ENCODE assay signal across 10 mouse cellular contexts in the genomic region with DNA sequence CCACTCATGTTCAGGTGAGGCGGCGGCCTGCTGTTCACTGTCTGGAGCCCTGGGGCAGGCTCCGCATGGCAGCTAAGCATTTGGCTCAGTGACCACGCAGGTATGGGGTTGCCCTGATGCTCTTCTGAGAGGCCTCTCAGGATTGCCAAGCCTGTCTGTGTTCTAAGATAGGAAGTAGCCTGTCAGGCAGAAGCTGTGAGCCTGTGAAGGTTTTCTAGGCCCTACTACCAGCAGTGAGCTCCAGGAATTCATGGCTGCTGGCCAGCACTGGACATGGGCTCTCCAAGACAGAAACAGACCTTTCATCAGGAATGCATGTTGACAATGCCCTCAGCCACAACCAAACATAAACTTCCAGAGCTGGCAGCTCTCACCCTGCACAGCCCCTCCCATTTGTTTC. TPM values are rescaled to one million over a fixed set of nuclear protein-coding genes. Genes with fewer than 3 reads are reported as not detected.
DNase-seq lines count a peak whose midpoint lies in the region; ATAC-seq and TF ChIP-seq lines count a peak whose summit lies in the region.
"Had no signal": no experiment of that assay in that cellular context is flagged by ENCODE, and none has a peak within 500 bp of the region (broad histone marks: within the 10 kb centered on the region; RNA-seq: fewer than 3 reads in every experiment).

No protein-coding gene starts in this region.

- WGBS in hindbrain, embryonic 12.5 days: 88% methylated on average over 4 of the region's 4 CpGs
- 88% methylated on average over 4 of the region's 4 CpGs for WGBS in hindbrain, embryonic 10.5 days
- WGBS in heart, embryonic 14.5 days: 29% methylated on average over 4 of the region's 4 CpGs
- 84% methylated on average over 4 of the region's 4 CpGs for WGBS in lung, embryonic 14.5 days
- whole genome bisulfite sequencing in forebrain, embryonic 11.5 days: 86% methylated on average over 4 of the region's 4 CpGs

- peak overlapping the region; percentile 48 for H3K27ac ChIP-seq in hindbrain, embryonic 12.5 days
- no peak overlapping the region for H3K27ac ChIP-seq in hindbrain, embryonic 10.5 days
- peak overlapping the region; percentile 61 to 67 for H3K27ac ChIP-seq in heart, embryonic 14.5 days (replicated peaks in 1 of 2; ENCODE audit: control insufficient read depth in 1 of 2, insufficient read depth in 1 of 2, low read depth in 2 of 2, low read length in 2 of 2)
- no peak overlapping the region; the same call in 1 of the 2 replicates for H3K27ac ChIP-seq in lung, embryonic 14.5 days (ENCODE audit: low read depth)
- no peak overlapping the region for H3K27ac ChIP-seq in forebrain, embryonic 11.5 days (ENCODE audit: low read depth, low read length)
- H3K27ac ChIP-seq: limb, embryonic 13.5 days had no signal

- H3K9ac ChIP-seq in hindbrain, embryonic 12.5 days: no peak overlapping the region
- H3K9ac ChIP-seq in heart, embryonic 14.5 days (ENCODE audit: low read length): peak overlapping the region; percentile 14; the same call in 1 of the 2 replicates
- no peak overlapping the region for H3K9ac ChIP-seq in lung, embryonic 14.5 days
- H3K9ac ChIP-seq in forebrain, embryonic 11.5 days (ENCODE audit: low read length): no peak overlapping the region

- no peak for DNase-seq in hindbrain, embryonic 10.5 days (ENCODE audit: low spot score)
- DNase-seq in NIH3T3 (ENCODE audit: low read depth): peak; percentile 66
- peak; percentile 35 for DNase-seq in lung, embryonic 14.5 days
- DNase-seq in forebrain, embryonic 11.5 days (ENCODE audit: low spot score): no peak
- no peak for DNase-seq in layer of hippocampus, postnatal 10 days (ENCODE audit: low spot score in 2 of 2)
- DNase-seq: retina, postnatal 1 day had no signal

- H3K4me2 ChIP-seq in hindbrain, embryonic 12.5 days (replicated peaks): no peak overlapping the region
- peak overlapping the region; percentile 23; the same call in 1 of the 2 replicates for H3K4me2 ChIP-seq in heart, embryonic 14.5 days (ENCODE audit: low read length)
- no peak overlapping the region for H3K4me2 ChIP-seq in lung, embryonic 14.5 days
- H3K4me2 ChIP-seq in forebrain, embryonic 11.5 days (ENCODE audit: low read depth, low read length, severe bottlenecking): no peak overlapping the region
- H3K4me2 ChIP-seq: limb, embryonic 13.5 days had no signal

- H3K4me3 ChIP-seq in hindbrain, embryonic 12.5 days: no peak overlapping the region
- no peak overlapping the region for H3K4me3 ChIP-seq in hindbrain, embryonic 10.5 days
- no peak overlapping the region for H3K4me3 ChIP-seq in heart, embryonic 14.5 days (ENCODE audit: control insufficient read depth in 1 of 2, insufficient read depth in 1 of 2, low read depth in 1 of 2, low read length in 2 of 2)
- no peak overlapping the region for H3K4me3 ChIP-seq in lung, embryonic 14.5 days (ENCODE audit: low read depth, low read length)
- H3K4me3 ChIP-seq in forebrain, embryonic 11.5 days (ENCODE audit: low read depth, low read length): no peak overlapping the region
- H3K4me3 ChIP-seq: limb, embryonic 13.5 days; myocyte had no signal

- peaks cover 63% of the 10 kb centered on the region for H3K36me3 ChIP-seq in hindbrain, embryonic 12.5 days
- peaks cover 90% of the 10 kb centered on the region for H3K36me3 ChIP-seq in hindbrain, embryonic 10.5 days
- H3K36me3 ChIP-seq in heart, embryonic 14.5 days (ENCODE audit: control insufficient read depth, insufficient read depth, low read length): peaks cover 54% of the 10 kb centered on the region
- peaks cover 45% of the 10 kb centered on the region for H3K36me3 ChIP-seq in lung, embryonic 14.5 days (ENCODE audit: insufficient read depth)
- H3K36me3 ChIP-seq in forebrain, embryonic 11.5 days (ENCODE audit: control insufficient read depth, insufficient read depth, low read length): no peaks in the 10 kb centered on the region; the same call in 1 of the 2 replicates

- H3K4me1 ChIP-seq in hindbrain, embryonic 12.5 days: 0 out of 2 replicates have a peak, but pooled peaks cover 4% of the 10 kb centered on the region
- H3K4me1 ChIP-seq in hindbrain, embryonic 10.5 days (replicated peaks): peaks cover 14% of the 10 kb centered on the region; the same call in 1 of the 2 replicates
- peaks cover 18 to 26% of the 10 kb centered on the region in 2 experiments for H3K4me1 ChIP-seq in heart, embryonic 14.5 days (ENCODE audit: control insufficient read depth in 2 of 2, insufficient read depth in 2 of 2, low read length in 2 of 2)
- no peaks in the 10 kb centered on the region for H3K4me1 ChIP-seq in lung, embryonic 14.5 days (ENCODE audit: insufficient read depth)
- no peaks in the 10 kb centered on the region for H3K4me1 ChIP-seq in forebrain, embryonic 11.5 days (replicated peaks; ENCODE audit: control insufficient read depth, insufficient read depth, low read length)

- no peak for ATAC-seq in hindbrain, embryonic 12.5 days (ENCODE audit: low FRiP score)
- ATAC-seq in heart, embryonic 14.5 days (ENCODE audit: insufficient number of reproducible peaks, insufficient read depth, low FRiP score, low read depth): peak; percentile 70
- ATAC-seq in lung, embryonic 14.5 days (ENCODE audit: insufficient read depth): no peak
- ATAC-seq in forebrain, embryonic 11.5 days (replicated peaks; ENCODE audit: low FRiP score): no peak

- no peaks in the 10 kb centered on the region for H3K9me3 ChIP-seq in hindbrain, embryonic 12.5 days (replicated peaks)
- H3K9me3 ChIP-seq in hindbrain, embryonic 10.5 days: no peaks in the 10 kb centered on the region
- no peaks in the 10 kb centered on the region for H3K9me3 ChIP-seq in heart, embryonic 14.5 days (ENCODE audit: control insufficient read depth, low read length)
- H3K9me3 ChIP-seq in lung, embryonic 14.5 days (ENCODE audit: low read depth, low read length): no peaks in the 10 kb centered on the region
- H3K9me3 ChIP-seq in forebrain, embryonic 11.5 days (ENCODE audit: control insufficient read depth, low read length): no peaks in the 10 kb centered on the region
- H3K9me3 ChIP-seq: limb, embryonic 13.5 days had no signal

- H3K27me3 ChIP-seq in hindbrain, embryonic 12.5 days: no peaks in the 10 kb centered on the region
- H3K27me3 ChIP-seq in hindbrain, embryonic 10.5 days (ENCODE audit: insufficient read depth, poor library complexity, severe bottlenecking): no peaks in the 10 kb centered on the region
- H3K27me3 ChIP-seq in heart, embryonic 14.5 days (ENCODE audit: control insufficient read depth, insufficient read depth, low read length): no peaks in the 10 kb centered on the region
- H3K27me3 ChIP-seq in lung, embryonic 14.5 days (ENCODE audit: insufficient read depth, low read length): no peaks in the 10 kb centered on the region
- no peaks in the 10 kb centered on the region for H3K27me3 ChIP-seq in forebrain, embryonic 11.5 days (ENCODE audit: control insufficient read depth, insufficient read depth, low read length)

- TF ChIP-seq CTCF in lung, embryonic 14.5 days (IDR thresholded peaks at IDR 0.05; ENCODE audit: low read depth): no peak

RNA-seq across cellular contexts. Expression of gene Ndufaf8, which starts 13.4 kb away (rescaled TPM):
- 45.8 and 52.7 TPM in 2 replicates for polyA plus RNA-seq in hindbrain, embryonic 12.5 days (2016; fragmentation: Nextera tagmentation; extraction: Ambion mirVana)
- 86.4 and 92.2 TPM in 2 replicates for polyA plus RNA-seq in hindbrain, embryonic 10.5 days (2016; fragmentation: Nextera tagmentation; extraction: Ambion mirVana)
- polyA plus RNA-seq in heart, embryonic 14.5 days (2014; fragmentation: Nextera tagmentation; extraction: Ambion mirVana): 119 and 121 TPM in 2 replicates
- 76.7 and 88.6 TPM in 2 replicates for polyA plus RNA-seq in lung, embryonic 14.5 days (2014; fragmentation: Nextera tagmentation; extraction: Ambion mirVana)
- 65.2 and 69.9 TPM in 2 replicates for polyA plus RNA-seq in forebrain, embryonic 11.5 days (2014; fragmentation: Nextera tagmentation; extraction: Ambion mirVana)
- 10 to 100 TPM; 36.4 to 37.3 TPM for total RNA-seq in layer of hippocampus, postnatal 10 days (2021)

RNA-seq across cellular contexts. Expression of gene Tepsin, which starts 13.6 kb away (rescaled TPM):
- polyA plus RNA-seq in hindbrain, embryonic 12.5 days (2016; fragmentation: Nextera tagmentation; extraction: Ambion mirVana): 17.3 and 22.0 TPM in 2 replicates
- 21.4 and 25.3 TPM in 2 replicates for polyA plus RNA-seq in hindbrain, embryonic 10.5 days (2016; fragmentation: Nextera tagmentation; extraction: Ambion mirVana)
- 11.7 and 13.9 TPM in 2 replicates for polyA plus RNA-seq in heart, embryonic 14.5 days (2014; fragmentation: Nextera tagmentation; extraction: Ambion mirVana)
- polyA plus RNA-seq in lung, embryonic 14.5 days (2014; fragmentation: Nextera tagmentation; extraction: Ambion mirVana): 13.4 and 17.1 TPM in 2 replicates
- 22.0 and 24.8 TPM in 2 replicates for polyA plus RNA-seq in forebrain, embryonic 11.5 days (2014; fragmentation: Nextera tagmentation; extraction: Ambion mirVana)
- 10 to 100 TPM; 19.3 to 19.7 TPM for total RNA-seq in layer of hippocampus, postnatal 10 days (2021)

RNA-seq across cellular contexts. Expression of gene Cep131, which starts 25.5 kb away (rescaled TPM):
- 39.5 and 47.3 TPM in 2 replicates for polyA plus RNA-seq in hindbrain, embryonic 12.5 days (2016; fragmentation: Nextera tagmentation; extraction: Ambion mirVana)
- polyA plus RNA-seq in hindbrain, embryonic 10.5 days (2016; fragmentation: Nextera tagmentation; extraction: Ambion mirVana): 39.6 and 45.4 TPM in 2 replicates
- polyA plus RNA-seq in heart, embryonic 14.5 days (2014; fragmentation: Nextera tagmentation; extraction: Ambion mirVana): 11.6 and 12.1 TPM in 2 replicates
- polyA plus RNA-seq in lung, embryonic 14.5 days (2014; fragmentation: Nextera tagmentation; extraction: Ambion mirVana): 22.1 and 27.3 TPM in 2 replicates
- polyA plus RNA-seq in forebrain, embryonic 11.5 days (2014; fragmentation: Nextera tagmentation; extraction: Ambion mirVana): 50.1 and 51.9 TPM in 2 replicates
- 10 to 100 TPM; 44.3 to 53.4 TPM for total RNA-seq in layer of hippocampus, postnatal 10 days (2021)

RNA-seq across cellular contexts. Expression of gene Slc38a10, which starts 39.0 kb away (rescaled TPM):
- polyA plus RNA-seq in hindbrain, embryonic 12.5 days (2016; fragmentation: Nextera tagmentation; extraction: Ambion mirVana): 121 and 125 TPM in 2 replicates
- polyA plus RNA-seq in hindbrain, embryonic 10.5 days (2016; fragmentation: Nextera tagmentation; extraction: Ambion mirVana): 99.1 and 114 TPM in 2 replicates
- polyA plus RNA-seq in heart, embryonic 14.5 days (2014; fragmentation: Nextera tagmentation; extraction: Ambion mirVana): 68.8 and 74.1 TPM in 2 replicates
- polyA plus RNA-seq in lung, embryonic 14.5 days (2014; fragmentation: Nextera tagmentation; extraction: Ambion mirVana): 77.2 and 83.9 TPM in 2 replicates
- polyA plus RNA-seq in forebrain, embryonic 11.5 days (2014; fragmentation: Nextera tagmentation; extraction: Ambion mirVana): 58.3 and 68.2 TPM in 2 replicates
- 100 to 1,000 TPM; 107 to 123 TPM for total RNA-seq in layer of hippocampus, postnatal 10 days (2021)

Comparison
In these comparisons a context has a peak if more than half of its experiments do, and no peak if none do; other contexts are left out.
1. H3K27ac ChIP-seq: peak in hindbrain, embryonic 12.5 days (single experiment) and heart, embryonic 14.5 days (2 of 2); none in hindbrain, embryonic 10.5 days (single experiment), lung, embryonic 14.5 days (single experiment) and forebrain, embryonic 11.5 days (single experiment).
2. DNase-seq: peak in NIH3T3 (single experiment) and lung, embryonic 14.5 days (single experiment); none in hindbrain, embryonic 10.5 days (single experiment), forebrain, embryonic 11.5 days (single experiment) and layer of hippocampus, postnatal 10 days (0 of 2).